In genomic region chr4:130224071-130224470, GRCm38 (mm10) we compare ENCODE assay signal across 24 mouse cellular contexts. TPM values are rescaled to one million over a fixed set of nuclear protein-coding genes. Genes with fewer than 3 reads are reported as not detected.
"Had no signal": no experiment of that assay in that cellular context is flagged by ENCODE, and none has a peak within 500 bp of the region (broad histone marks: within the 10 kb centered on the region; RNA-seq: fewer than 3 reads in every experiment).

No protein-coding gene starts in this region.

- DNase-seq: retina, postnatal 1 day; right cerebral cortex, adult 18-20 months; right cerebral cortex, postnatal 14 days; right cerebral cortex, postnatal 25 days; right cerebral cortex, postnatal 4 days; spleen, adult 18-20 months; thymus, adult 18-20 months; thymus, adult 2 months; thymus, postnatal 14 days; thymus, postnatal 25 days; thymus, postnatal 36 days; thymus, postnatal 4 days had no signal

- H3K27me3 ChIP-seq: neural tube, embryonic 13.5 days; neural tube, embryonic 15.5 days; stomach, embryonic 15.5 days had no signal

- H3K36me3 ChIP-seq: neural tube, embryonic 13.5 days; neural tube, embryonic 15.5 days; stomach, embryonic 15.5 days had no signal

- H3K4me2 ChIP-seq: neural tube, embryonic 13.5 days; neural tube, embryonic 15.5 days; stomach, embryonic 15.5 days had no signal

- H3K9ac ChIP-seq: neural tube, embryonic 13.5 days; neural tube, embryonic 15.5 days; stomach, embryonic 15.5 days had no signal

- H3K9me3 ChIP-seq: neural tube, embryonic 13.5 days; neural tube, embryonic 15.5 days; stomach, embryonic 15.5 days had no signal

- H3K27ac ChIP-seq: neural tube, embryonic 13.5 days; neural tube, embryonic 15.5 days; stomach, embryonic 15.5 days; stomach, postnatal 0 days had no signal

- H3K4me1 ChIP-seq: neural tube, embryonic 13.5 days; neural tube, embryonic 15.5 days; stomach, embryonic 15.5 days had no signal

- H3K4me3 ChIP-seq: neural tube, embryonic 13.5 days; neural tube, embryonic 15.5 days; stomach, embryonic 15.5 days had no signal

RNA-seq across cellular contexts. Expression of gene Gm853, which starts 1.9 kb away (rescaled TPM):
- total RNA-seq: neutrophil, adult 5-6 weeks had no signal
- polyA plus RNA-seq: neural tube, embryonic 13.5 days; neural tube, embryonic 14.5 days; neural tube, embryonic 15.5 days; small intestine, adult 2 months; spleen, adult 2 months; stomach, embryonic 14.5 days; stomach, embryonic 15.5 days; stomach, embryonic 16.5 days; stomach, postnatal 0 days; testis, adult 2 months; urinary bladder, adult 2 months had no signal

RNA-seq across cellular contexts. Expression of gene Serinc2, which starts 54.9 kb away (rescaled TPM):
- total RNA-seq: neutrophil, adult 5-6 weeks had no signal
